Mouse (Mus musculus) E14TG2a.4 (cell line): ENCODE measurements around the gene Pex5l.

Experiments used
- CTCF ChIP-seq: conservative IDR thresholded peaks from 2 replicates; pipeline ENCODE4 v1.5.1; 2014; ENCODE audit warnings: low read length
- NANOG ChIP-seq: IDR thresholded peaks from 2 replicates; pipeline ENCODE4 v1.6.1; 2014; ENCODE audit warnings: borderline replicate concordance, low read length, mixed read lengths

DNA sequence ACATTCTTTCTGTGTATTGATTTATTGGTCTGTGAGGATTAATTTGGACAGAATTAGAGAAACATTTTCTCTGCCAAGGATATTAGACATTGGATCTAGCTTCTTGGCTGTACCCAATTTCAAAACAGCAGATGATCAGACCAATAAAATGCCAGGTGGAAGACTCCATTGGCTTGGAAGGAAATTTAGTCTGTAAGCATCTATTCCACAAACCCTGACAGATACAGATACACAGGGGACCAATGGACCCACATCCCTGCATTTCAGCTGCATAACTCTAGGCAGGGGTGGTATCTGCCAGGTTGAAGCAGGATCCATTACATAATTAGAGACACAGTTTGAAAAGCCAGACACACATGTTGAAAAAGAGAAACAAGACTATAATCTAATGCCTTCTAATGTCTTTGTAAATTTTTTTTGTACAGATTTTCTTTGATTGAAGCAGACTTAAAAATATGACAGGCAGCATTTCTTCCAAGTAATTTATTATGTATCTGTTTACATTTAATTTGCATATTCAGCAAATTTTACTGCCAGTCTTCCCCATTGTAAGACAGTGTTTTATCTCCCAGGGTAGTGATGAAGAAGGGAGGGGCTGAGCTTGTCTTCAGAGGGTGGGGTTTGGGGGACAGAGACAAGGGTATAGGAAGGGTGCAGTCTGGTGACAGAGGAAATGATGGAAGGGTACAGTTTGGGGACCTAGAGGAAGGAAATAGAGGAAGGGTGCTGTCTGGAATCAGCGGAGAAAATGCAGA, 174.2 kb downstream of the Pex5l start:
- TF ChIP-seq CTCF (no peak), NANOG (no peak)
